Mouse (Mus musculus) ES-E14 (cell line): Measurements from ENCODE around the gene Gm17324. TPM values are rescaled to one million over a fixed set of nuclear protein-coding genes. Genes with fewer than 3 reads are reported as not detected.

Experiments used
- DNase-seq: peaks from one replicate; pipeline ENCODE4 v3.0.0-alpha.2; 2013; ENCODE audit warnings: low read depth, low spot score
- H3K27ac ChIP-seq: 2 replicates; pipeline ENCODE4 v1.5.1; 2012; ENCODE audit warnings: low read depth, mild to moderate bottlenecking, low read length, moderate library complexity, mixed read lengths; ENCODE audit not compliant: poor library complexity, insufficient read depth, severe bottlenecking
- H3K36me3 ChIP-seq: 2 replicates; pipeline ENCODE4 v1.6.1; 2012; ENCODE audit warnings: mild to moderate bottlenecking, low read length, moderate library complexity, mixed read lengths; ENCODE audit not compliant: control insufficient read depth, poor library complexity, insufficient read depth, severe bottlenecking
- H3K4me1 ChIP-seq, 2 experiments: fragments of 150-350 bp in 1 of 2; sonication (generic) in 1 of 2; 2 replicates each; pipeline ENCODE4 v1.6.1; 2012; ENCODE audit warnings: low read length in 2 of 2, mild to moderate bottlenecking in 1 of 2, mixed read lengths in 1 of 2; ENCODE audit not compliant: control insufficient read depth in 2 of 2, insufficient read depth in 2 of 2, poor library complexity in 1 of 2
- H3K4me3 ChIP-seq, 2 experiments: fragments of 150-350 bp in 1 of 2; sonication (generic) in 1 of 2; 2 replicates each; pipeline ENCODE4 v1.5.1; 2012; ENCODE audit warnings: low read length in 2 of 2, low read depth in 1 of 2, mild to moderate bottlenecking in 1 of 2, mixed read lengths in 1 of 2; ENCODE audit not compliant: insufficient read depth in 1 of 2, poor library complexity in 1 of 2, severe bottlenecking in 1 of 2
- H3K9ac ChIP-seq: 2 replicates; pipeline ENCODE4 v1.6.1; 2012; ENCODE audit warnings: low read depth, mild to moderate bottlenecking, low read length, mixed read lengths; ENCODE audit not compliant: poor library complexity, insufficient read depth, severe bottlenecking
- H3K9me3 ChIP-seq: fragments of 150-350 bp; sonication (generic); 2 replicates; pipeline ENCODE4 v1.6.1; 2012; ENCODE audit warnings: low read depth, mild to moderate bottlenecking, low read length; ENCODE audit not compliant: control insufficient read depth, insufficient read depth
- CHD2 ChIP-seq: IDR thresholded peaks from 2 replicates; pipeline ENCODE4 v1.6.1; 2014; ENCODE audit warnings: mild to moderate bottlenecking, low read depth, low read length, inconsistent platforms
- HCFC1 ChIP-seq: IDR thresholded peaks from 2 replicates; pipeline ENCODE4 v1.6.1; 2012; ENCODE audit warnings: low read length, inconsistent platforms, borderline replicate concordance; ENCODE audit not compliant: insufficient read depth
- MAFK ChIP-seq: IDR thresholded peaks from 2 replicates; pipeline ENCODE4 v1.6.1; 2014; ENCODE audit warnings: mild to moderate bottlenecking, low read depth, low read length, inconsistent platforms; ENCODE audit not compliant: insufficient read depth
- ZC3H11A ChIP-seq: IDR thresholded peaks from 2 replicates; pipeline ENCODE4 v1.6.1; 2012; ENCODE audit warnings: low read depth, mild to moderate bottlenecking, inconsistent platforms, low read length, borderline replicate concordance
- ZNF384 ChIP-seq: IDR thresholded peaks from 2 replicates; pipeline ENCODE4 v1.6.1; 2012; ENCODE audit warnings: low read depth, low read length, inconsistent platforms
- in situ Hi-C, 2 experiments: fragments of 600-800 bp; cut with MboI; formaldehyde crosslinking; loops; one replicate each; pipeline ENCODE4 v1.15.1; 2025; ENCODE audit warnings: low sequenced_read_pairs in 2 of 2, inconsistent platforms in 1 of 2; ENCODE audit not compliant: unreplicated experiment in 2 of 2
- total RNA-seq: library from RNA; depleted of rRNA; stranded (reverse); fragments of 300-350 nt; gene quantifications from 2 replicates; pipeline ENCODE4 v1.2.3, GENCODE M21; 2012; rRNA removed

The Gm17324 gene
- total RNA-seq, 1 experiment, result 0.45 TPM

GRCm38 (mm10) chr9:78400570-78400969 lies 48.0 kb downstream of the Gm17324 start:
- no peak overlapping the region for H3K27ac ChIP-seq
- H3K9me3 ChIP-seq, result no peaks in the 10 kb centered on the region
- peaks cover 0 to 1% of the 10 kb centered on the region in 2 experiments; a peak in 1 of 4 replicates for H3K4me1 ChIP-seq
- H3K9ac ChIP-seq, result no peak overlapping the region
- H3K36me3 ChIP-seq, result peaks cover 5% of the 10 kb centered on the region
- in situ Hi-C loops, result no loop called here
- no peak overlapping the region for H3K4me3 ChIP-seq
- TF ChIP-seq CHD2 (no peak), MAFK (no peak), ZC3H11A (no peak), ZNF384 (no peak), HCFC1 (no peak)
- DNase-seq, result no peak

Other genes with a start within 250 kb of the Gm17324 start
- not detected in 2 replicates for gene Gsta1, start 218.1 kb downstream of the Gm17324 start, total RNA-seq
- gene Gm3776, start 191.7 kb downstream of the Gm17324 start, total RNA-seq, result not detected in 2 replicates
- gene Gm10639, start 158.9 kb downstream of the Gm17324 start, total RNA-seq, result not detected in 2 replicates
- 0.31 TPM in 1 of 2 replicates, not detected in the other for gene Omt2a, start 134.0 kb downstream of the Gm17324 start, total RNA-seq
- not detected in 2 replicates for gene Omt2b, start 121.2 kb downstream of the Gm17324 start, total RNA-seq
- not detected in 2 replicates for gene Gsta2, start 93.0 kb downstream of the Gm17324 start, total RNA-seq
- 2,580 and 3,190 TPM in 2 replicates for gene Dppa5a, start 80.6 kb downstream of the Gm17324 start, total RNA-seq
- 31.2 and 35.3 TPM in 2 replicates for gene Ooep, start 70.1 kb downstream of the Gm17324 start, total RNA-seq
- gene Ddx43, start 53.0 kb downstream of the Gm17324 start, total RNA-seq, result 4.3 and 5.0 TPM in 2 replicates
- gene Cgas, start 5.5 kb downstream of the Gm17324 start, total RNA-seq, result 0.90 and 1.7 TPM in 2 replicates
- gene Mto1, start 578 bp downstream of the Gm17324 start, total RNA-seq, result 31.3 and 44.8 TPM in 2 replicates
- gene Eef1a1, start 40.4 kb upstream of the Gm17324 start, total RNA-seq, result 10,022 and 10,869 TPM in 2 replicates
- gene Slc17a5, start 139.3 kb upstream of the Gm17324 start, total RNA-seq, result 7.6 and 10.0 TPM in 2 replicates
- gene Cd109, start 166.8 kb upstream of the Gm17324 start, total RNA-seq, result 6.4 and 7.3 TPM in 2 replicates